Mouse (Mus musculus) C3H10T1/2 (cell line): ENCODE results near the gene Rbbp4. TPM values are rescaled to one million over a fixed set of nuclear protein-coding genes. Genes with fewer than 3 reads are reported as not detected.

Experiments
- polyA plus RNA-seq, 2 experiments: library from polyadenylated mRNA; unstranded; fragments of >200 nt; fragmentation: generic; extraction: Trizol; gene quantifications; one replicate each; pipeline ENCODE4 v1.2.1; 2012; ENCODE audit warnings: missing spikeins in 2 of 2

The Rbbp4 gene
- polyA plus RNA-seq: 100 to 1,000 TPM in 1 of 2 experiments, 10 to 100 TPM in 1; 91.9 to 133 TPM

DNA sequence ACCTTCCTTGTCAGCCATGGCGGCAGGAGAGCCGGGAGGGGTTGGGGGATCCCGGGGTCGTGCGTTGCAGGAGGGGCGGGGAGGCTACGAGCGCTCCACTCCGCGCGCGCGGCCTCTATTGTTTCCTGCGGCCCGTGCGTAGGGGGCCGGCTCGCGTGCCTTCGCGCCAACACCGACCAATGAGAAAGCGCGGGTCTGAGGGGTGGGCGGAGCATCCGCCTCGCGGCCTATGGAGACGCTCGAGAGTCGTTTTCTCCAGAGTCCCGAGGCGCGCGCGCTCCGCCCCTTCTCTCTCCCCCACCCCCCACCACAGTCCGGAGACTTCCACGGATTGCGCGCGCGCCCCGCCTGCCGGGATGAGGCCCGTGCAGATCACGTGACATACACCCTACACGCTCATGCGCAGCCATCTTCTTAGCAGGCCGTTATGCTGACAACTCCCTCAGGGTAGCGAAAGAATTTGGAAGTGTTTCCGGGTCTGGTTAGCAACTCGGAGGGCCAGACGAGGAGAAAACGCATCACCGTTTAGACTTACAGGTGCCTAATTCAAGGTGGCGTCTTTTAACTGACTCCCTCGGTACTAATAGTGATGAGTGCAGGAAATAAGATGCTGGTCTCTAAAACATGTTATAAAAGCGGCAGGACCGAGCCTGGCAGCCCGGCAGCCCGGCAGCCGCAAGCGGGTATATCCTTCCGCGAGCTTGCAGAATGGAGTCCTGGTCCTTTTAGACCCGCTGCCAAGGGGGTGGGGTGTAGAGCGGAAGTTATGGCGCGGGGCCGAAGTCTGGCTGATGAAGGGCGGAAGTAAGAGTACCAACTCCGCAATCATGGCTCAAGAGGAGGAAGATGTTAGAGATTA lies at the start of gene Rbbp4, which contains the start of gene Zbtb8os:
Rbbp4 (minus strand) TSS at position 155 of the 859 bp plus-strand sequence.
Zbtb8os (plus strand) TSS at position 480 of the 859 bp plus-strand sequence.

DNA sequence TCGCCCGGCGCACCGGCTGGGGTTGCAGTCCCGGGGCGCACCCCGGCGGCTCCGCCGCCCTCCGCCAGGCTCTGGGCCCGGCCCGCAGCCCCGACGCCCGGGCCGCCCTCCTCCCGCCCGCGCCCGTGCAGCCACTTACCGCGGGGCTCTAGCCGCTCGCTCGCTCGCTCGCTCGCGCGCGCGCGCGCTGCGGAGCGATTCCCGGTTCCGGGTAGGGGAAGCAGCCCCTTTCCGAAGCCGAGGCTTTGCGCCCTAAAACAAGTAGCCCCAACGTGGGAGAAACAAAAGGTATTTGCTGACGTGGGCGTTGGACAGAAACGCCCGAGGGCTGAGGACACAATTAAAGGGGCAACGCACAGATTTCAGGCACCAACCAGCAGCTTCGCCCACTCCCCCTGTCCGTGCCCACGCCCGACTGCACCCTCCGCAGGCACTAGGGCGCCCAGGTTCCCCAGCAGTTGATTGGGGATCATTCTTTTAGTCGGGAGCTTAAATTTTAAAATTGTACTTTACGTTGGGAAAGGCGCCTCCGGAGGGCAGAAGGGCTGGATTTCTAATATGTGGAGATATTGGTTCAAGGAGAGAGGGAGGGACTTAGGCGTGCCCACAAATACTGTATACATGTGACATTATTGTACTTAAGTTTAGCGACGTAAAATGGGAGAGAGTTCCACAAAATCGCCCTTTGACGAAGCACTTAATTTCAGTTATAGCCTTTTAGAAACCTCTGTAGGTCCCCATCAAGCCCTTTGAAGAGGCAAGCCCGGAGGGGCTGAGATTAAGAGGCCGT lies 42.6 kb upstream of the Rbbp4 start, which contains the start of gene Zbtb8a:
Zbtb8a (minus strand) TSS at position 516 of the 790 bp plus-strand sequence.

DNA sequence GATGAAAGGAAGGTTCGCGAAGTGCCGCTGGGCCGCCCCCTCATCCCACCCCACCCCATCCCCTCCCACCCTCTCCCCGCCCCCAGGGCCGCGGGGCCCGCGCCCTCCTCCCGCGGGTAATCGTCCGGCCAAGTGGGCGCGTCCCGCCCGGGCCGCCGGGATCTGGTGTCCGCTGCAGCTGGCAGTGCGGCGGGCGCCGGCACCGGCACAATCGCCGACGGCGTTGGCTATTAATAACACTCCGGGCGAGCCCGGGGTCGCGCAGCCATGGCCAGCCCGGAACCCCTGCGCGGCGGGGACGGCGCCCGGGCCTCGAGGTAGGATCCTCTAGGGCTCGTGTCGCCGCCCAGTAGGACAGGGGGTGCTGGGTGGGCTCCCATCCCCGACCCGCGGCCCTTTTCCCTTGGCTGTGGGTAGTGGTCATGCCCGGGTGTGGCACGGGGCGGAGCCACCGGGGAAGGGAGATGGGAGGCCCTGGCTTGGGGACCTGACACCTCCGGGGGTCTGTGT lies 47.6 kb downstream of the Rbbp4 start, which contains the start of gene Sync:
Sync (plus strand) TSS at position 146 of the 510 bp plus-strand sequence.

DNA sequence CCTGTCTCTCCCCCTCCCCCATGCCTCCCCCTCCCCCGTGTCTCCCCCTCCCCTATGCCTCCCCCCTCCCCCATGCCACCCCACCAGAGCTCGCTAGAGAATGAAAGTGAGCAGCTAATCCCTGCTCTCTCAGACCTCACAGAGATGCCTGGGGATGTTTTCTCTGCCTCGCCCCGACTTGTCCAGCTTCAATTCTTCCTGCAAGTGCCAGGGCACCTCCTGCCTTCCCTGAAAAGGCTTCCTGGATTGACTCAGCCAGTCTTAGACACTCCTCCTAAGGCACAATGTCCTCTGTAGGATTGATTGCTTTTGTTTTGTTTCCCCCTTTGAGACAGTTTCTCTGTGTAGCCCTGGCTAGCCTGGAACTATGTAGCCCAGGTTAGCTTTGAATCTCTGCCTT lies 74.0 kb downstream of the Rbbp4 start, which contains the start of gene C77080:
C77080 (minus strand) TSS at position 209 of the 400 bp plus-strand sequence.

Other genes with a start within 250 kb of the Rbbp4 start
- not detected for gene Tmem54, start 229.8 kb downstream of the Rbbp4 start, polyA plus RNA-seq
- gene Hpca, start 213.3 kb downstream of the Rbbp4 start, polyA plus RNA-seq: under 1 TPM in 1 of 2 experiments, not detected in 1; 0.02 TPM
- under 1 TPM in 1 of 2 experiments, not detected in 1; 0.05 TPM for gene Fndc5, start 198.4 kb downstream of the Rbbp4 start, polyA plus RNA-seq
- 1 to 10 TPM in 1 of 2 experiments, under 1 TPM in 1; 0.56 to 8.2 TPM for gene S100pbp, start 145.6 kb downstream of the Rbbp4 start, polyA plus RNA-seq
- 10 to 100 TPM; 42.9 to 57.8 TPM for gene Yars, start 145.6 kb downstream of the Rbbp4 start, polyA plus RNA-seq
- gene C77080, start 74.0 kb downstream of the Rbbp4 start, polyA plus RNA-seq: 10 to 100 TPM in 1 of 2 experiments, 1 to 10 TPM in 1; 7.0 to 19.9 TPM
- 1 to 10 TPM in 1 of 2 experiments, under 1 TPM in 1; 0.04 to 1.4 TPM for gene Sync, start 47.8 kb downstream of the Rbbp4 start, polyA plus RNA-seq
- gene Zbtb8os, start 325 bp upstream of the Rbbp4 start, polyA plus RNA-seq: 10 to 100 TPM in 1 of 2 experiments, 1 to 10 TPM in 1; 2.4 to 26.0 TPM
- 1 to 10 TPM; 1.4 to 8.8 TPM for gene Zbtb8a, start 42.7 kb upstream of the Rbbp4 start, polyA plus RNA-seq
- under 1 TPM in 1 of 2 experiments, not detected in 1; 0.01 TPM for gene Zbtb8b, start 105.5 kb upstream of the Rbbp4 start, polyA plus RNA-seq
- gene Bsdc1, start 126.2 kb upstream of the Rbbp4 start, polyA plus RNA-seq: 10 to 100 TPM in 1 of 2 experiments, 1 to 10 TPM in 1; 2.2 to 20.7 TPM
- gene Tssk3, start 155.7 kb upstream of the Rbbp4 start, polyA plus RNA-seq: not detected
- under 1 TPM in 1 of 2 experiments, not detected in 1; 0.09 TPM for gene Fam229a, start 155.8 kb upstream of the Rbbp4 start, polyA plus RNA-seq
- 100 to 1,000 TPM in 1 of 2 experiments, 10 to 100 TPM in 1; 57.5 to 148 TPM for gene Marcksl1, start 178.2 kb upstream of the Rbbp4 start, polyA plus RNA-seq
- 10 to 100 TPM; 10.4 to 97.9 TPM for gene Hdac1, start 207.3 kb upstream of the Rbbp4 start, polyA plus RNA-seq
- under 1 TPM; 0.12 to 0.33 TPM for gene Lck, start 238.3 kb upstream of the Rbbp4 start, polyA plus RNA-seq
- gene Fam167b, start 243.2 kb upstream of the Rbbp4 start, polyA plus RNA-seq: under 1 TPM in 1 of 2 experiments, not detected in 1; 0.12 TPM